Mouse (Mus musculus): ENCODE results near the gene Ankrd33.

Gene Ankrd33

DNA sequence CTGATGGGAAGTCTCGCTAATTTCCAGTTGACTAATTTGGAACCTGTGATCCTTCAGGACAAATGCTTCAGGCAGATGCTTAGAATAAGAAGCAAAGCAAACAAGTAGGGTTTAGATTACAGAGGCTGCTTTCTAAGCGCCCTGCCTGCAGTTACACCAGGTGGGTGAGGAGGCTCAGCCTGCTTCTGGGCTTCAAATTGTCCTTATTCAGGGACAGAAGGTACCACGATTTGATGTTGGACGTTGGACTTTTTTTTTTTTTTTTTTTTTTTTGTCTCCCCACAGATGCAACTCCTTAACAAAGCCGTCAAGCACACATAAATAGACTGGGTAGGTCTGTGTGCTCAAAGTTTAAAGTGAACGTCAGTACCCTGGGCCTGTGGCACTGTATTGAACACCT lies 33.0 kb downstream of the Ankrd33 start:
- DNase-seq: no peak

DNA sequence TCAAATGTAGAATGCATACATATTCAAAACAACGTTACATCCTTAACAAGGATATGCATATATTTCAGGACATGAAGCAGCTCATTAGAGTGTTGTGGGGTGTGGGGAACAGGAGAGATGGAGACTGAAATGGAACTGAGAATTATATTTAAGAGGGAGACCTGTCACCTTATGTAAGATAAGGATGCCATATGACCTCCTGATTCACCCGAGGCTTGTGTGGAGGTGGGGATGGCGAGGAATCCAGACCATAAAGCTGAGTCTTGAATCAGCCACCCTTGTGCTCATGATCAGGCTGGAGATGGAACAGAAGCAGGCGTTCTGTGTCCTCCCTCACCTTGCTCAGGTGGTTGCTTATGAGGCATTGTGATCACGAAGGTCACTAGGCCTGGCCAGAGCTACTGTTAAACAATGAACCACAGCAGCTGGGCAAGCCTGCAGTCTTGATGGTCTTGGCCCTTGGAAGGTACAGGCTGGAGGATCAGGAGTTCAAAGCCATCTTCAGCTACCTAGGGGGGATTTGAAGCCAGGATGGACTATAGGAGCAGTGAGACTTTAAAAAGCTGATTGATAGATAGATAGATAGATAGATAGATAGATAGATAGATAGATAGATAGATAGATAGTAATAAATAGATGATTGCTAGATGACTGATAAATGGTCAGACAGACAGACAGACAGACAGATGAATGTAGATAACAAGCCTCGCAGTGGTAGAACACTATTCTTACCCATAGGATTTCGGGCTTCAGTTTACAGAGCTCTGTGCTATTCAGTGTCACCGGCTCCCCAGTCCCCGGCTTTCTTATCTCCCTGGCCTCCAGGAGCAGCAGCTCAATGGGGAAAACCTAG lies 36.1 kb downstream of the Ankrd33 start:
- DNase-seq: no peak

DNA sequence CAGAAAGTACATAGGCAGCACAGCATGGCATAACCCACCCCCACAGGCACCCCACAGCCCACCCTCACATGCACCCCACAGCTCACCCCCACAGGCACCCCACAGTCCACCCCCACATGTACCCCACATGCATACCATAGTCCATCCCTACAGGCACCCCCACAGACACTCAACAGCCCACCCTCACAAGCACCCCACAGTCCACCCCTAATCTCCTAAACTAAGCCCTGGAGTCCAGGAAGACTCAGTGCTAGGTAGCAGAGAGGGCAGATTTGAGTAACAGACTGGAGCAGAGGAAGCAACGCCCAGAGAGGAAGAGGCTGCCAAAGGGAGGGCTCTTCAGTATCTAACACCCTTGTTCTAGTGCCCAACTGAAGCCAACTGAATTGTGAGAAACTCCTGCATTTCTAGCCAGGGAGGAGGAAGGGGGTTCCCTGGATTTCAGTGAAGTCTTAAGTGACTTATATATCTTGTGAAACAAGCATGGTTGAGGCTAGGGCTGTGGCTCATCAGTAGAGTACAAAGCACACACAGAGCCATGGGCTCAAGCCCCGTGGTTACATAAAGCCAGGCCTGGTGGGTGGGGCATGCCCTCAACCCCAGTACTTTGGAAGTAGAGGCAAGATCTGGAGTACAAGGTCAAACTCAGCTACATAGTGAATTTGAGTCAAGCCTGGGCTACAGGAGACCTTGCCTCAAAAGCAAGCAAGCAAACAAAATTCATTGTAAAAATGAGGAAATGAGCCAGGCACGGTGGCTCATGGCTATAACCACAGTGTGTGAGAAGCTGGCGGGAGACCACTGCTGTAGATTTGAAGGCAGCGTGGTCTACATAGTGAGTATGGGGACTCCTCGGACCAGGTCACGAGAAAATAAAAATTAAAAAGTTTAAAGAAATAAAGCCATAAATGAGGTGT lies 39.4 kb downstream of the Ankrd33 start:
- no peak for DNase-seq

DNA sequence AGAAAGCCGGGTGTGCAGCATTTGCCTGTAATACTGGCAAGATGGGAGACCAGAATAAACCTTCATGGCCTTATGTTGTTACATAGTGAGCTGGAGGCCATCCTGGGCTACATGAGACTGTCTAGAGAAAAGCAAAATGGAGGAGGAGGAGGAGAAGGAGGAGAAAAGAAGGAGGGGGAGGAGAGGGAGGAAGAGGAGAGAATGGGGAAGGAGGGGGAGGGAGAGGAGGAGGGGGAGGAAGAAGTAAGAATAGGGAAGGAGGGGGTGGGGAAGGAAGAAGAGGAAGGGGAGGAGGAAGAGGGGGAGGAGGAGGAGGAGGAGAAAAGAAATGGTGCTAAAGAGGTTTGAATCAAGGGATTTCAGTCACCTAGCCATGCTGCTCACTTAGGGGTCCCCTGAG lies 44.6 kb downstream of the Ankrd33 start:
- DNase-seq: no peak

DNA sequence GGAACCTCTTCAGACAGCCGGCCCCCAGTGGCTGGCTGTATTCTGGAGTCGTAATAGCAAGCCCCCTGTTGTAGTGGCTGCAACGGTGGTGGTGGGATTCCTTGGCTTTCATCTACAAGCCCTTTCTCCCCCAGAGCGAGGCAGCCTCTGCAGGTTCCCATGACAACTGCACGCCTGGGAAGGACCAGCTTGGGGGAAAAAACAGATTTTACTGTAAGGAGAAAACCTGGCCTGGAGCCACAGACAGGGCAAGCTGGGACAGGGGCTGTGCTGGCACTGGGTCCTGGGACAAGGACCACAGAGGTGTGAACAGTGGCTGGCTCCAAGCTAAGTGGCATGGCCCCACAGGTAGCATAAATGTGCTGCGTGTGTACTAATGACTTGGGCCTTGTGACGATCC lies 45.0 kb downstream of the Ankrd33 start:
- DNase-seq: no peak

DNA sequence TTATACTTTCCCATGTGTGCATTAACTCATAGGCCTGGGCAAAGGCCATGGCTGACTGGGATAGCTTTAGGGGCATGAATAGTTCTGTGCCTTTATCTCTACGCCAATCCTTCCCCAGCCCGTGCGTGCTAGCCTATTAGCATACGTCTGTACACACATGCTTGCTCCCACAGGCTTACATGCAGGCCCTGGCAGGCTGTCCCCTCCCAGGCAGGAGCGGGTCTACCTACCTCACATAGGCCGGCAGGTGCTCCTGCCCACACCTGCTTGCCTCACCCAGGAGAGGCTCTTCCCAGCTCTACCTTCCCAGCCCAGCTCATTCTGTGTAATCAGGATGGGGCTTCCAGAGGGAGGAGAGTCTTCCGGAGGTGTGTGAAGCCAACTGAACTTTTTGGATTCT lies 46.0 kb downstream of the Ankrd33 start:
- no peak for DNase-seq

DNA sequence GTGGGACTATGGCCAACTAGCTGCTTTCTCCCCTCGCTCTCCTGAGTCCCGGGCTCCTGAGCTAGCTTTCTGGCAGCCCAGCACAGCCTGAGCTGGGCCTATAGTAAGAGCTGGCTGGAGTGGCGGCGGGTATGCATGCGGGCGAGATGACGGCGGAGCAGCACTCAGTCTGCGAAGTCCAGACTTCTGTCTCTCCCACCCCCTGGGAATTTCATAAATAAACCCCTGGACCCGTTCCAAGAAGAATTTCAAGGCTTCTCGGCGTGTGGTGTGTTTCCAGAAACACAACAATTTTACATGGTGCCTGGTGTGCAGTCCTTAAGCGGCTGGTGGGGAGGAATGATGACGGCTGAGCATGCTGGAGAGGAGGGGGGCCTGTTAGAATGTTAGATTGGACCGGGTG lies 47.5 kb downstream of the Ankrd33 start:
- no peak for DNase-seq

DNA sequence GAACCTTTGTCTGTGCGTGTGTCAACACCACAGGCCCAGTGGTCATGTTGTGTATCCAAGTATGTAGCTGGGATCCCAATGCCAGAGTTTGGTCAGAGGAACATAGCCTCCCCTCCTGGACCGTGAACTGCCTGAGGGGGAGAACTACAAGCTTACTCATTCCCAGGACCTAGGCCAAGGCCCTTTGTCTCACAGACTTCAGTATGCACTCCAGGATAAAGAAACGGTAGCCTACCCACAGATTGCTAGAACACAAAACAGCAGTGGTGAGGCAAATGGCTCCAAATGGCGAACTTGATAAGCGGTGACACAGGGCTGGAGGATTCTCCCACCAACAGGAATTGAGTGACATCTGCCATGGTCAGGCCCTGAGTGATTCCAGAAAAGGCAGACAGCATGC lies 48.3 kb downstream of the Ankrd33 start:
- DNase-seq: no peak

DNA sequence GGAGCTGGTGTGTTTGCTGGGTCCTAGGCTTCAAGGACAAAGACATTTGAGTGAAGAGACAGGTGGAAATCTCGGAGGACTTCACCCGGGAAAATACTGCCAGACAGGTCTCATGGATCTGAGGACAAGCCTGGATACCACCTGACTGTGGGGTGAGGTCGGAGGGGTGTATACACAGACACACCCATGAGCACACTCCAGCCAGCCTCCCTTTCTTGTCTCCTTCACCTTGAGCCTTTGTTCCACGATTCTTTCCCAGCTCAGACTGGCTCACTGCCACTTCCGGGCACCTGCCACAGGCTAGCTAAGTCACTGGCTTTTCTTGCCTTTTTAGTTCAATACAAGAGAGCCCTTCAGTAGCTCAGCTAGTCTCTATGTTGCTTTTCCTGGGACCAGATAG lies 48.7 kb downstream of the Ankrd33 start:
- no peak for DNase-seq

DNA sequence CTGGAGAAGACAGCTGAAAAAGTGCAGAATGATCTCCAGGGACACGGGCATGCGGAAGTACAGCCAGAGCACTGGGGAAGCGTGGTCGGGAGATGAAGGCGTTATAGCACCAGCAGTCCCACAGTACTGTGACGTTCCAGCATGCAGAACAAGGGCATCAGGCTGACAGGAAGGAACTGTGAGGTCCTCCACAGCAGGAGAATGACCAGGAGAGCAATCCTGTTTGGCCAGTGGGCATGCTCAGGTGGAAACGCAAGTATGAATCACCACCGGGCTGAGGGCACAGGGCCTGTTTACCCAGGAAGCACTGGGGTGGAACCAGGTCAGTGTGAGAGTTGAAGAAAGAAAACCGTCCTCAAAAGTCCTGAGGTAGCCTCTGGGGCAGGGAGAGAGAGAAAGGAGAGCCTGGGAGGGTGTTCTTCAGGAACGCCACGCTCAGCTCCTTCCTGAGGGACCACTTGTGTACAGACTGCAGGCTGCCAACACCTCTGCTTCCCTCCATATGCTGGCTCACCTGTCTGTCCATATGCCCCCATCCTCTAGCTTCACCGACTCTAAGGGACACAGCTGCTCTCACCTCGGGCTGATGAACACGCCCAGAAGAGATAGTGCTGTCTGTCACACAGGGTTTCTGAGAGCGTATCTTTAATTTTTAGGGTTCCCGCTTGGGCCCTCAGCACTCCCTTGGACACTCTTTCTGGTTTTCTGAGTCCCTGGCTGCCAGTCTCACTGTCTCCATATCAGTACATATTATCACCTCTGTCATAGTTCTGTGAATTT lies 50.3 kb downstream of the Ankrd33 start:
- peak; percentile 67 to 81 for DNase-seq

DNA sequence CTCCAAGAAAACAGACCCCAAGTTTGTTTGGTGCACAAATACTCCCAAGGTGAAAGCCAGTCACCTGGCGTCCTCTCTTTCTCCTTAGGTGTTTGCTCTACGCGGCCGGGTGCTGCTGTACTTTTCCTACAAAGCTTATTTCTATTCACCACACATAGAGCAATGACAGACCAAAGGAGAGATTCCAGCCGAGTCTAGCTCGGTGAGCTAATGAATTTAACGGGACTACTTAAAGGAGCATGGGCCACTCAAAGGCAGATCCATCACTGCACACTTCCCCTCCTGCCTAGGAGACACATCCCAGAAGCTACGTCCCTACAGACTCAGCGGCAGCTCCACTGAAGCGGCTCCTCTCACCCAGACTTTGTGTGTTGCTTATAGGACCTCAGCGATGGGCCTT lies 52.0 kb downstream of the Ankrd33 start:
- no peak for DNase-seq

Measured in kidney, adult 8-10 months (tissue).